Mouse (Mus musculus) adrenal gland, postnatal 25 days (tissue): ENCODE measurements around the gene Meis1. TPM values are rescaled to one million over a fixed set of nuclear protein-coding genes. Genes with fewer than 3 reads are reported as not detected.

ENCODE experiments used
- DNase-seq: peaks from one replicate; pipeline ENCODE4 v3.0.0; 2021; ENCODE audit warnings: mixed read lengths
- total RNA-seq: library from RNA; stranded (reverse); gene quantifications from 2 replicates; pipeline ENCODE4 v1.2.3, GENCODE M21; 2021

Gene Meis1
- total RNA-seq, 1 experiment from 2014 or later = 73.6 TPM

GRCm38 (mm10) chr11:19014441-19015161 is 4.2 kb downstream of the Meis1 start:
- peak; percentile 28 for DNase-seq

GRCm38 (mm10) chr11:19014113-19014440 is 4.7 kb downstream of the Meis1 start:
- no peak for DNase-seq

GRCm38 (mm10) chr11:19013141-19014112 is 5.4 kb downstream of the Meis1 start:
- DNase-seq = peak; percentile 46

GRCm38 (mm10) chr11:19012463-19013115 is 6.2 kb downstream of the Meis1 start:
- DNase-seq = no peak

GRCm38 (mm10) chr11:19012001-19012400 is 6.8 kb downstream of the Meis1 start:
- no peak for DNase-seq

GRCm38 (mm10) chr11:19011108-19011805 is 7.5 kb downstream of the Meis1 start:
- DNase-seq = no peak

- DNase-seq = peak; percentile 56
Measured at GRCm38 (mm10) chr11:19010396-19010811, 8.4 kb downstream of the Meis1 start.

GRCm38 (mm10) chr11:19009536-19010395 is 9.0 kb downstream of the Meis1 start:
- DNase-seq = no peak

- no peak for DNase-seq
Measured at GRCm38 (mm10) chr11:19008610-19009384, 10.0 kb downstream of the Meis1 start.

- peak; percentile 56 for DNase-seq
Measured at GRCm38 (mm10) chr11:19007541-19008424, 11.0 kb downstream of the Meis1 start.

GRCm38 (mm10) chr11:19007068-19007467 is 11.7 kb downstream of the Meis1 start:
- DNase-seq = no peak

GRCm38 (mm10) chr11:19005913-19006693 is 12.7 kb downstream of the Meis1 start:
- DNase-seq = no peak

GRCm38 (mm10) chr11:19005007-19005912 is 13.5 kb downstream of the Meis1 start:
- no peak for DNase-seq

- no peak for DNase-seq
Measured at GRCm38 (mm10) chr11:19003066-19003465, 15.7 kb downstream of the Meis1 start.

GRCm38 (mm10) chr11:18996767-18997166 is 22.0 kb downstream of the Meis1 start:
- DNase-seq = no peak

GRCm38 (mm10) chr11:18996289-18996688 is 22.5 kb downstream of the Meis1 start:
- DNase-seq = no peak

GRCm38 (mm10) chr11:18992796-18993195 is 26.0 kb downstream of the Meis1 start:
- no peak for DNase-seq
